Mouse (Mus musculus): ENCODE measurements at regions not wholly inside any gene's neighbourhood (a gene's known extent, or its start where the extent isn't known, plus 50 kb on each side); places are given as distances from the start of the nearest gene placed in this dataset.
"Not testable (repeated sequence)": the region's sequence is repeated elsewhere in the genome, so short reads cannot be mapped to it uniquely, and the experiment has no call there.

DNA sequence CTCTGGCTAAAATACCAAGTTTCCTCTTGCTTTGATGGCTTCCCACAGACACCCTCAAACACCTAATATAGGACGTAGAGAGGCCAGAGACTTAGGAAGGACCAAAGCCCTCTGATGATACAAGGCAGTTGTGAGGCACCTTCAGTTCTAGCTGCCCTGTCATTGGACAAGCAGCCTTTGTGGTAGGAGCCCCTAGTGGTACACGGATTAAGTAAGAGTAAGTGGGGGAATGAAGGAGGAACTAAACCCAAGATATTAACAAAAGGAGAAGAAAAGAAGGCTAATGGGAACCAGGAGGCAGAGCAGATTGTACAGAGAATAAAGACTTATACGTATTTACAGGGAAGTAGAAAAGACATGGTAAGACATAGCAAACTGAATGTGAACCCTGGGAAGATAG lies 352.3 kb upstream of the Tmco5 start:
- H3K9me3 ChIP-seq; H3K36me3 ChIP-seq; H3K4me1 ChIP-seq (replicated peaks); H3K27me3 ChIP-seq; H3K27ac ChIP-seq; H3K4me3 ChIP-seq (replicated peaks); H3K4me2 ChIP-seq; H3K9ac ChIP-seq (replicated peaks); ATAC-seq (ENCODE audit: insufficient number of reproducible peaks, insufficient read depth, low FRiP score, low TSS enrichment, low read depth): not testable (repeated sequence)
- WGBS: 73% methylated on average over 2 of the region's 3 CpGs

DNA sequence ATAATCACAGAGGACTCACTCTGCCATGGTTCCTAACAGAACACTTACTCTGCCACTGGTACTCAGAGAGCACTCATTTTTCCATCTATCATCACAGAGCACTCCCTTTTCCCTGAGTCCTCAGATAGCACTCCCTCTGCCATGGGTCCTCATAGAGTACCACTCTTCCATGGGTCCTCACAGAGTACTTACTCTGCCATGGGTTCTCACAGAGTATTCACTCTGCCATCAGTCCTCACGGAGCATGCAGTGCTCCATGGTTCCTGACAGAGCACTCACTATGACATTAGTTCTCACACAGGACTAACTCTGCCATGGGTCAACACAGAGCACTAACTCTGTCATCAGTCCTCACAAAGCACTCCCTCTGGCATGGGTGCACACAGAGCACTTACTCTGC lies 342.0 kb upstream of the Tmco5 start:
- Histone ChIP-seq H3K9ac (replicated peaks) (no peak overlapping the region), H3K27me3 (no peaks in the 10 kb centered on the region), H3K27ac (no peak overlapping the region), H3K4me1 (replicated peaks) (no peaks in the 10 kb centered on the region), H3K4me2 (no peak overlapping the region), H3K36me3 (no peaks in the 10 kb centered on the region), H3K9me3 (peaks cover 48% of the 10 kb centered on the region), H3K4me3 (replicated peaks) (no peak overlapping the region)
- 87% methylated on average over 1 of the region's 1 CpGs for WGBS
- ATAC-seq (ENCODE audit: insufficient number of reproducible peaks, insufficient read depth, low FRiP score, low TSS enrichment, low read depth): no peak

- Histone ChIP-seq H3K27me3 (no peaks in the 10 kb centered on the region), H3K36me3 (no peaks in the 10 kb centered on the region), H3K4me1 (replicated peaks) (no peaks in the 10 kb centered on the region), H3K4me2 (no peak overlapping the region), H3K9me3 (peaks cover 16% of the 10 kb centered on the region), H3K27ac (no peak overlapping the region), H3K4me3 (replicated peaks) (no peak overlapping the region), H3K9ac (replicated peaks) (no peak overlapping the region)
- ATAC-seq (ENCODE audit: insufficient number of reproducible peaks, insufficient read depth, low FRiP score, low TSS enrichment, low read depth): no peak
These were observed 319.1 kb upstream of the Tmco5 start for GRCm38 (mm10) chr2:116559350-116559749.

DNA sequence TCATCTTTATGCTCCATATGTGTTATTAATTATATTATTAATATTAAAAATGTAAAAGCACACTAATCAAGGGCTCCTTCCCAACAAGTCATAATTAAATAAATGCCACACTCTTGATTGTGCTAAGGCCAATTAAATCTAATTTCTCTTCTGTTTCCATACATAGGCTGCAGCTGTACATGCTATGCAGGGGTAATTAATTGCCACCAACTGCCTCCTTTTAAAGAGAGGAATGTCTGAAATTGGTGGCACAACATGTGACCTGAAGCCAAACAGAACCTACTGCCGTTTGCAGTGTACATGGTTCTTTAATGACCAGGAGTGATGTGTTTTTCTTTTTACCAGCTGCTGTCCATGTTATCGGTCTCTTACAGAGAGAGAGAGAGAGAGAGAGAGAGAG lies 294.5 kb upstream of the Tmco5 start:
- no peak overlapping the region for H3K27ac ChIP-seq
- H3K4me3 ChIP-seq (replicated peaks): no peak overlapping the region
- ATAC-seq (ENCODE audit: insufficient number of reproducible peaks, insufficient read depth, low FRiP score, low TSS enrichment, low read depth): no peak
- H3K36me3 ChIP-seq: no peaks in the 10 kb centered on the region
- H3K4me2 ChIP-seq: no peak overlapping the region
- H3K9me3 ChIP-seq: no peaks in the 10 kb centered on the region
- H3K4me1 ChIP-seq (replicated peaks): no peaks in the 10 kb centered on the region
- WGBS: 28% methylated on average over 2 of the region's 2 CpGs
- no peaks in the 10 kb centered on the region for H3K27me3 ChIP-seq
- H3K9ac ChIP-seq (replicated peaks): no peak overlapping the region

- Histone ChIP-seq H3K4me1 (replicated peaks) (no peaks in the 10 kb centered on the region), H3K27me3 (no peaks in the 10 kb centered on the region), H3K4me3 (replicated peaks) (no peak overlapping the region), H3K4me2 (no peak overlapping the region), H3K9me3 (no peaks in the 10 kb centered on the region), H3K27ac (no peak overlapping the region), H3K36me3 (no peaks in the 10 kb centered on the region), H3K9ac (replicated peaks) (no peak overlapping the region)
- no peak for ATAC-seq (ENCODE audit: insufficient number of reproducible peaks, insufficient read depth, low FRiP score, low TSS enrichment, low read depth)
- WGBS: 82% methylated on average over 11 of the region's 11 CpGs
These were observed 292.1 kb upstream of the Tmco5 start for GRCm38 (mm10) chr2:116586203-116586959.

DNA sequence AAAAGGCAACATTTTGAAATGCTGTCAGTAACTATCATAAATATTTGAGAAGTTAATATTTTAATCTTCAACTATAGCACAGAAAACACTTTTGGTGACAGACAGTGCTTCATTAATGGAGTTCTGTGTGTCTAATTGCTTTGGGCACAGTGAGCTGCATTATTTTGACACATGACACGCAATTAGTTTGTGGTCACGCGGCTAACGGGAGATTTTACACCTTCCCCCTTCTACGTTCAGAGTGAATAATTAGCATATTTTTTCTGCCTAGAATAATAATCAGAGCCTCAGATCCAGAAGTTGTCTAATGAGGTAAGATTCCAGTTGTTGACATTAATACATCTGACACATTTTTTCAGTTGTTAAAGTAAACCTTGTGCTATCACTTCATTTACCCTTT lies 272.6 kb upstream of the Tmco5 start:
- WGBS: 81% methylated on average over 5 of the region's 5 CpGs
- Histone ChIP-seq H3K27me3 (no peaks in the 10 kb centered on the region), H3K4me2 (no peak overlapping the region), H3K36me3 (no peaks in the 10 kb centered on the region), H3K4me3 (replicated peaks) (no peak overlapping the region), H3K9ac (replicated peaks) (no peak overlapping the region), H3K9me3 (no peaks in the 10 kb centered on the region), H3K27ac (no peak overlapping the region), H3K4me1 (replicated peaks) (no peaks in the 10 kb centered on the region)
- ATAC-seq (ENCODE audit: insufficient number of reproducible peaks, insufficient read depth, low FRiP score, low TSS enrichment, low read depth): no peak

- Histone ChIP-seq H3K4me1 (replicated peaks) (peaks cover 5% of the 10 kb centered on the region; the same call in 1 of the 2 replicates), H3K4me2 (no peak overlapping the region; the same call in 1 of the 2 replicates), H3K9ac (replicated peaks) (no peak overlapping the region), H3K27me3 (peaks cover 39% of the 10 kb centered on the region), H3K9me3 (no peaks in the 10 kb centered on the region), H3K4me3 (replicated peaks) (no peak overlapping the region), H3K27ac (no peak overlapping the region), H3K36me3 (no peaks in the 10 kb centered on the region)
- ATAC-seq (ENCODE audit: insufficient number of reproducible peaks, insufficient read depth, low FRiP score, low TSS enrichment, low read depth): peak; percentile 95
- WGBS: 17% methylated on average over 5 of the region's 5 CpGs
These were observed 238.6 kb upstream of the Tmco5 start for GRCm38 (mm10) chr2:116639935-116640334.

DNA sequence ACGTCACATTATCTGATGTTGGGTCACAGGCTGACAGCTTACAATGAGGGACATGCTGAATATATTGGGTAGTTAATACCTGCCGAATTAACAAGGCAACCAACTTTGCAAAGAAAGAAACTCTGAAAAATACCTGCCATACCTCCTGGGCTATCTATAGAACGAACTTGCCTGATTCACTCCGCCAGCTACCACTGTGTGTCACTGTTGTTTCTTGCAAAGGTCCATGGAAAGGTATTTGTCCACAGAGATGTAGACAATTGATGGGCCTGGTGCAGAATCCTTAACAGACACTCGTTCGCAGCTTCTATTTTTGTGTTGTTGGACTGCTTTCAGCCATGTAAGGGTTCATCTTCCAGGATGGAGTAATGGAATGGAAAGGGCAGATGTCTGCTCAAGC lies 226.4 kb upstream of the Tmco5 start:
- ATAC-seq (ENCODE audit: insufficient number of reproducible peaks, insufficient read depth, low FRiP score, low TSS enrichment, low read depth): no peak
- H3K27ac ChIP-seq: no peak overlapping the region
- H3K36me3 ChIP-seq: no peaks in the 10 kb centered on the region
- no peaks in the 10 kb centered on the region for H3K9me3 ChIP-seq
- H3K4me3 ChIP-seq (replicated peaks): no peak overlapping the region
- 83% methylated on average over 6 of the region's 6 CpGs for WGBS
- peaks cover 5% of the 10 kb centered on the region; the same call in 1 of the 2 replicates for H3K27me3 ChIP-seq
- H3K4me1 ChIP-seq (replicated peaks): no peaks in the 10 kb centered on the region
- H3K9ac ChIP-seq (replicated peaks): no peak overlapping the region
- no peak overlapping the region for H3K4me2 ChIP-seq

DNA sequence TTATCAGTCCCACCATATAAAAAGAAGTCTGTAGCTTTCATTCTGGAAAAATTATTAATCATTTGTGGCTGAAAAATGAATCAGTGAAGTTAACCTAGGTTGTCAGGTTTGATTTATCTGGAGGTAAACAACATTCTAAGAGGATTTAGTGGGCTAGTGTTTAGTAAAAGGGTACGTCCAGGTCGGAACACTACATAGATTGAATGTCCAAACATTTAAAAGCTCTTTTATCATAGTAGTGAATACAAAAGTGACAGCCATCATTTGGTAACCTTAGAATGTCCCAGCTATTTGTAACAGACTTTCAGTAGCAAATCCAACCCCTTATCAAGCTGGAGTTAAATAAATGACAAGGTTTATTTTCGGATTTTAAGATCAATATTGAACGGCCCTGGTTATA lies 192.7 kb upstream of the Tmco5 start:
- no peak overlapping the region for H3K4me3 ChIP-seq (replicated peaks)
- no peaks in the 10 kb centered on the region for H3K4me1 ChIP-seq (replicated peaks)
- H3K9ac ChIP-seq (replicated peaks): no peak overlapping the region
- ATAC-seq (ENCODE audit: insufficient number of reproducible peaks, insufficient read depth, low FRiP score, low TSS enrichment, low read depth): no peak
- H3K27ac ChIP-seq: no peak overlapping the region
- no peaks in the 10 kb centered on the region for H3K9me3 ChIP-seq
- 81% methylated on average over 4 of the region's 4 CpGs for WGBS
- H3K27me3 ChIP-seq: peaks cover 6% of the 10 kb centered on the region; the same call in 1 of the 2 replicates
- H3K4me2 ChIP-seq: no peak overlapping the region
- H3K36me3 ChIP-seq: no peaks in the 10 kb centered on the region

- Histone ChIP-seq H3K36me3 (no peaks in the 10 kb centered on the region), H3K4me1 (replicated peaks) (no peaks in the 10 kb centered on the region), H3K4me3 (replicated peaks) (no peak overlapping the region), H3K4me2 (no peak overlapping the region), H3K9me3 (no peaks in the 10 kb centered on the region), H3K27ac (no peak overlapping the region), H3K27me3 (0 out of 2 replicates have a peak, but pooled peaks cover 4% of the 10 kb centered on the region), H3K9ac (replicated peaks) (no peak overlapping the region)
- WGBS: 49% methylated on average over 5 of the region's 5 CpGs
- ATAC-seq (ENCODE audit: insufficient number of reproducible peaks, insufficient read depth, low FRiP score, low TSS enrichment, low read depth): no peak
These were observed 180.9 kb upstream of the Tmco5 start for GRCm38 (mm10) chr2:116697542-116697941.

DNA sequence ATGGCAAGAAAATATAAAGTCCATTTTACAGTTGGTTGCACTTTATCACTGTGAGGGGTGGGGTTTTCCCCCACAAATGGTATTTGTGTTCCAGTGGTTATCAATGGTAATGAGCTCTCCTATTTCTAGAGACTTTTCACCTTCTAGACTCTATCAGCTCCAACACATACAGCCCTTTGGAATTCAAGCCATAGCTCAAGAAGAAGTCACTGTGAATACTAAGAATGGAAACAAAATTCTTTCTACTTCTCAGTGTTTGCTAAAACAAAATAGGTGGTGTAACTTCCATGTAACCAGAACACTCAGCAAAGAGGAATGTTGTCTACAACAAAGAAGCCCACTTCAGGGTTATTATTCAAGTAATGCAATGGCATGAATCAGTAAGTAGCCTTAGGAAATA lies 173.8 kb upstream of the Tmco5 start:
- Histone ChIP-seq H3K4me3 (replicated peaks) (no peak overlapping the region), H3K4me2 (no peak overlapping the region)
- no peak for ATAC-seq (ENCODE audit: insufficient number of reproducible peaks, insufficient read depth, low FRiP score, low TSS enrichment, low read depth)

DNA sequence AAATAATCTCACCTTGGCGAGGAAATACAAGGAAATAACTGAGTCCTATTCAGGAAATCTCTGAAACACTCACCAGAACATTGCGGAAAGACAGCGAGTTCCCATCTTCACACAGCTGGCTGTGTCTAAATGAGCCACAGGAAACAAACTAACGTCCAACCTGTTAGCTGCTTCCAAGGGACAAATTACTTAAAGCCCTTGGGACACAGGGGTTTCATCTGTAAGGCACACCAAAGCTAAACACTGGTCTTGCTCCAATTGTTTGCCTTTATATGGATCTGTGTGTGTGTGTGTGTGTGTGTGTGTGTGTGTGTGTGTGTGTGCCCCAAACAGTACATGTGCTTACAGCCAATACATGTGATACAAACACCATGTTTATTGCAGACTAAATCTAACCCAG lies 168.9 kb upstream of the Tmco5 start:
- no peak for ATAC-seq (ENCODE audit: insufficient number of reproducible peaks, insufficient read depth, low FRiP score, low TSS enrichment, low read depth)
- H3K9ac ChIP-seq (replicated peaks): no peak overlapping the region
- H3K4me1 ChIP-seq (replicated peaks): no peaks in the 10 kb centered on the region
- no peak overlapping the region for H3K4me2 ChIP-seq
- no peak overlapping the region for H3K4me3 ChIP-seq (replicated peaks)
- H3K9me3 ChIP-seq: no peaks in the 10 kb centered on the region
- no peaks in the 10 kb centered on the region for H3K27me3 ChIP-seq
- WGBS: 68% methylated on average over 4 of the region's 4 CpGs
- no peaks in the 10 kb centered on the region for H3K36me3 ChIP-seq
- H3K27ac ChIP-seq: no peak overlapping the region

More for the DNA sequence above, 173.8 kb upstream of the Tmco5 start:
- Histone ChIP-seq H3K36me3 (no peaks in the 10 kb centered on the region), H3K4me1 (replicated peaks) (no peaks in the 10 kb centered on the region), H3K9ac (replicated peaks) (no peak overlapping the region), H3K27ac (no peak overlapping the region), H3K9me3 (no peaks in the 10 kb centered on the region), H3K27me3 (no peaks in the 10 kb centered on the region)

Data from limb, embryonic 12.5 days (tissue).